Mouse (Mus musculus): ENCODE results near the gene Tob2.

GRCm38 (mm10) chr15:81845033-81845625 lies 13.5 kb downstream of the Tob2 start:
- no peak for TF ChIP-seq CTCF (IDR thresholded peaks at IDR 0.05; ENCODE audit: low read depth)
- no peak for TF ChIP-seq EP300 (IDR thresholded peaks at IDR 0.05; ENCODE audit: low read depth)

Measured in liver, postnatal 0 days (tissue).